Mouse (Mus musculus) thymus, adult 2 months (tissue): ENCODE results near the gene Pigt. TPM values are rescaled to one million over a fixed set of nuclear protein-coding genes. Genes with fewer than 3 reads are reported as not detected.
A peak's percentile ranks its signal among the peaks of the same experiment; 100 is the strongest.

Source experiments
- DNase-seq: peaks from one replicate; pipeline ENCODE4 v3.0.0; 2021
- H3K27ac ChIP-seq: fragments of 200-500 bp; 2 replicates; pipeline ENCODE4 v1.5.1; 2012; ENCODE audit warnings: low read length, control low read depth; ENCODE audit not compliant: control insufficient read depth, insufficient read depth
- H3K27me3 ChIP-seq: fragments of 200-500 bp; 2 replicates; pipeline ENCODE4 v1.6.1; 2012; ENCODE audit warnings: mild to moderate bottlenecking, low read length, moderate library complexity, mixed read lengths; ENCODE audit not compliant: control insufficient read depth, insufficient read depth
- H3K36me3 ChIP-seq: fragments of 200-500 bp; 2 replicates; pipeline ENCODE4 v1.6.1; 2012; ENCODE audit warnings: mild to moderate bottlenecking, low read length, moderate library complexity; ENCODE audit not compliant: control insufficient read depth, insufficient read depth
- H3K4me1 ChIP-seq: fragments of 200-500 bp; replicated peaks from 2 replicates; pipeline ENCODE4 v1.6.1; 2012; ENCODE audit warnings: low read length; ENCODE audit not compliant: control insufficient read depth, insufficient read depth
- H3K4me3 ChIP-seq: fragments of 200-500 bp; 2 replicates; pipeline ENCODE4 v1.5.1; 2012; ENCODE audit warnings: mild to moderate bottlenecking, low read length, control low read depth, moderate library complexity; ENCODE audit not compliant: control insufficient read depth, insufficient read depth
- CTCF ChIP-seq: fragments of 200-500 bp; IDR thresholded peaks from 2 replicates; pipeline ENCODE4 v1.5.1; 2012; ENCODE audit warnings: mild to moderate bottlenecking, control low read depth, low read length, moderate library complexity, borderline replicate concordance; ENCODE audit not compliant: control insufficient read depth, poor library complexity, insufficient read depth; ENCODE audit errors: extremely low read depth
- POLR2A ChIP-seq: fragments of 200-500 bp; IDR thresholded peaks from 2 replicates; pipeline ENCODE4 v1.6.1; 2012; ENCODE audit warnings: mild to moderate bottlenecking, low read length, control low read depth, moderate library complexity; ENCODE audit not compliant: control insufficient read depth, poor library complexity, insufficient read depth; ENCODE audit errors: extremely low read depth
- WGBS: fragments of 180-500 bp; shearing (Covaris S2); methylation state at CpG from one replicate; pipeline ENCODE4 v1.1.7; 2018; 5-methylcytosine and 5-hydroxymethylcytosine counted together
- polyA plus RNA-seq: library from polyadenylated mRNA; depleted of rRNA; stranded (reverse); fragments of >200 nt; gene quantifications from 2 replicates; pipeline ENCODE4 v1.2.3, GENCODE M21; 2012; rRNA removed

The Pigt gene
- polyA plus RNA-seq = 146 and 202 TPM in 2 replicates

DNA sequence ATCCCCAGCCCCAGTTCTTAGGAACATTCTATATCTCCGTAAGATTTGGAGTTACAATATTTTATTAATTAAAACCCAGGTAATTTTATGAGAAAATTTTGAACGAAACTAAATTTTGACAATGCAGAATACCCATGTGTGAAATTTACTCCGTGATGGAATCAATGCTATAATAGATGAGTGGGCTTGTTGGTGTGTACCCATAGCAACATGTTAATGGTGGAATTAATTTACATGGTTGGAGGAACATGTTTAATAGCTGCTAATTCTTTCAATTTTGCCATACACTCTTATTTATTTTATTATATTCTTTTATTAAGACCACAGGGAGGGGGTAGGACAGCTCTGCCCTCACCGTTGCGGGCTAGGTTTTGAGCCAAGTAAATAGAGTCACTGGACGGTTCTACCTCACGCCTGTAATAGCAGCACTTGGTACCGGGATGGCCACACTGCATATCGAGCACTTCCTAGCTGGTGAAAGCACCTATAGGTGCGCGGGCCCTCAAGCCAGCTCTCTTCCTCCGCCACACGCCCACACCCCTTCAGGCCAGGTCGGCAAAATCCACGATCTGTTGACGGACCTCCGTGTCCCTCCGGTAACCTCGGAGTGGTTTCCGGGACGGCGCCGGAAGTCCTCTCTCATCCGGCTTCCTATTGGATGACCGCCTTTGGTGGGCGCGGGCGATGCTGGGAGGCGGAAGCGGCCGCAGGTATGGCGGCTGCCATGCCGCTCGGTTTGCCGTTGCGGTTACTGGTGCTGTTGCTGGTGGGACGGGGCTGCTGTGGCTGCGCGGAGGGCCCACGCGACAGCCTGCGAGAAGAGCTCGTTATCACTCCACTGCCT, at the start of gene Pigt:
TSS of gene Pigt (plus strand) at position 674 of the 844 bp plus-strand sequence.
- TF ChIP-seq POLR2A (peak; percentile 93), CTCF (peak; percentile 33; the same call in 1 of the 2 replicates)
- peak; percentile 85 for DNase-seq
- peaks cover 6% of the 10 kb centered on the region for H3K4me1 ChIP-seq
- peaks cover 18% of the 10 kb centered on the region; the same call in 1 of the 2 replicates for H3K36me3 ChIP-seq
- WGBS = 4% methylated on average over 43 of the region's 43 CpGs
- no peaks in the 10 kb centered on the region for H3K27me3 ChIP-seq
- H3K27ac ChIP-seq = no peak within 1 kb of the TSS
- peak within 1 kb of the TSS; percentile 95 for H3K4me3 ChIP-seq

DNA sequence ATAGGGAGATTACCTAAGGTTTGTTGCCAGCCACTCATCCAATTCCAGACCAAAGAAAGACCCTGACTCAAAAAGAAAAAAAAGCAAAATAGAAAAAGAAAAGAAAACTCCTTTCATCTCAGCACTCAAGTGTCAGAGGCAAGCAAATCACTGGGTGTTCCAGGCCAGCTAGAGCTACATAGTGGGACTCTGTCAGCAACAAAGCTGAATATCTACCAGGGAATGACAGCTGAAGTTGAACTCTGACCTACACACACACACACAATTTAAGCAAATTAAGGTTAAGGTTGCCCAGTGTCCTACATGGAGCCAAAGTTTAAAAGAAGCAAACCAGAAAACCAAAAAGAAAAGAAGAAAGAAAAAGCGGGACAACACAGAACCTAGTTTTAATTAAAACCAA, 49.2 kb upstream of the Pigt start:
- TF ChIP-seq POLR2A = no peak
- TF ChIP-seq CTCF = no peak
- Histone ChIP-seq H3K27ac (no peak overlapping the region), H3K4me3 (no peak overlapping the region), H3K4me1 (peaks cover 7% of the 10 kb centered on the region; the same call in 1 of the 2 replicates), H3K36me3 (no peaks in the 10 kb centered on the region), H3K27me3 (peaks cover 6% of the 10 kb centered on the region; the same call in 1 of the 2 replicates)
- 88% methylated on average over 1 of the region's 1 CpGs for WGBS
- no peak for DNase-seq

DNA sequence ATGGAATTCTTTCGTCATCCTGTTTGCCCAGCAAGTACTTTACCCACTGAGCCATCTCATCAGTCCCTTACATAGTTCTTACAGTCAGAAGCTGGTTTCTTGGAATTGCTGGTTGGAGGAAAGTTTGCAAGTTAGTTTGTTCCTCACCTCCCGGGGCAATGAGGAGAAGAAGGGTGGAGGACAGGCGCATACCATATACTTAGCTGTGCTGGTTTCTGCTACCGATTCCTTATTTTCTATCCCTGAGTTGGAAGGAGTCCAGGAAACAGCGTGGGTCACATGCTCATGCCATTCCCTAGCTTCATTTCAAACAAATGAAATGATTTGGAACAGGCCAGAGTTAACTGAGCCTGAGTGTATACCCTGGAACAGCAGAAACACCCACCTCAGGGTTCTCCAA, 48.4 kb upstream of the Pigt start:
- Histone ChIP-seq H3K27me3 (peaks cover under 1% of the 10 kb centered on the region; the same call in 1 of the 2 replicates), H3K27ac (no peak overlapping the region), H3K4me3 (no peak overlapping the region), H3K36me3 (no peaks in the 10 kb centered on the region), H3K4me1 (0 out of 2 replicates have a peak, but pooled peaks cover 3% of the 10 kb centered on the region)
- DNase-seq = no peak
- WGBS = 85% methylated on average over 5 of the region's 5 CpGs
- TF ChIP-seq CTCF = no peak
- no peak for TF ChIP-seq POLR2A

DNA sequence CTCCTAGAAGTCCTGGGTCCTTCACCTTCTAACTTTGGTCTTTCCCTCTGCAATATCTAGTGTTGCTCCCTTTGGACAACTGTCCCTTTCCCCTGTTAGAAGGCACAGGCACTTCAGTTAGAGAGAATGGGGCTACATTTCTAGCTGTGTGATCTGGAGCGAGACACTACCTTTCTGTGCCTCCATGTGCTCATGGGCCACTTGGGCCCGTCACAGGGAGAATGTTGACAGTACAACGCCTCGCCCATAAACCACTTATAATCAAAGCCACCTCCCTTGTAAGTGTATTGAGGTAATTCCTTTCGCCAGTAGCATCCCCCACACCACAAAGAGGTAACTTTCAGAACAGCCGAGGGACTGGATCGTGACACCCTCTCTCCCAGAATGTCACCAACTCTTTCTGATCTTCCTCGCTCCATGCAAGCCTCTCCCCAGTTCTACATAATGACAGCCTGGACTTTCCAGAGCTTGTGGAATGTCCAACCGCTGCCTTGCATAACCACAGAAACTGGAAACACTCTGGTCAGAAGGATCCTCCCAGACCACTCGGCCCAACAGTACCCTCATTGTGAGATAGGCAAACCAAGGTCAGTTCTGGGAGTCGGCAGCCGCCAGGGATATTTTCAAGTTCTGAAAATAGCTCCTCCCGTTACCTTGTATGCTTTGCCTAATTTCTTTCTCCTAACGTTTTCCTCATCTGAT, 47.8 kb upstream of the Pigt start:
- no peak overlapping the region for H3K4me3 ChIP-seq
- H3K36me3 ChIP-seq = no peaks in the 10 kb centered on the region
- H3K27ac ChIP-seq = no peak overlapping the region
- 0 out of 2 replicates have a peak, but pooled peaks cover 3% of the 10 kb centered on the region for H3K4me1 ChIP-seq
- DNase-seq = no peak
- 96% methylated on average over 14 of the region's 14 CpGs for WGBS
- H3K27me3 ChIP-seq = no peaks in the 10 kb centered on the region
- no peak for TF ChIP-seq POLR2A

DNA sequence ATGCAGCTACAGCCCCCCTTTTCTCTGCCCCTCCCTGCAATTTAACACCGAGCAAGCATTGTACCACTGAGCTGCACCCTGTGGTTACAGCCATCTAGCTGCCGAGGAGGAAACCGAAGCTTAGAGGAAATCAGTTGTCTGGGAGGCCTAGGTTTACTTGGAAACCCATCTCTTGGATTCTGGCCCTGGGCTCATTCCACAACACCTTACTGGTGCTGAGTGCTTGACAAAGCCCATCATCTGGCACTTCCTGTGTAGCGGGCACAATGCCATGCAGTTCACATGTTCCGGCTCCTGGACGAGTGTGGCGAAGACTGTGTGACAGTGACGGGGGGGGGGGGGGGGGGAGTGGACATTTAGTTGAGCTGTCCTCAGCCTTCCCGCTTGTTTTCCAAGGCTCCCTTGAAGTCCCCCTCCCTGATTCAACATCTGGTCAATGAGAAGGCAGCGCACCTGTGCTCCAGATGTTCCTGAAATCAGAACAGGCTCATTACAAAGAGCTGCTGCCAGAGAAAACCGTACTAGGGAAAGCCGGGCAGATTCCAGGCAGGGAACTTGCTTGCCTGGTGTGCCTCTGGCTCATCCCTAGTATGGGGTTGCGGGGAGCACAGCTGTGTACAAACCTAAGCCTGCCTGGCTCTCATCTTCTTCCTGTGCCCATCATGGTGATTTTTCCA, 45.2 kb upstream of the Pigt start:
- Histone ChIP-seq H3K4me3 (no peak overlapping the region), H3K4me1 (0 out of 2 replicates have a peak, but pooled peaks cover 3% of the 10 kb centered on the region), H3K27ac (no peak overlapping the region), H3K36me3 (no peaks in the 10 kb centered on the region), H3K27me3 (no peaks in the 10 kb centered on the region)
- no peak for DNase-seq
- TF ChIP-seq POLR2A = no peak
- WGBS = 53% methylated on average over 13 of the region's 13 CpGs

DNA sequence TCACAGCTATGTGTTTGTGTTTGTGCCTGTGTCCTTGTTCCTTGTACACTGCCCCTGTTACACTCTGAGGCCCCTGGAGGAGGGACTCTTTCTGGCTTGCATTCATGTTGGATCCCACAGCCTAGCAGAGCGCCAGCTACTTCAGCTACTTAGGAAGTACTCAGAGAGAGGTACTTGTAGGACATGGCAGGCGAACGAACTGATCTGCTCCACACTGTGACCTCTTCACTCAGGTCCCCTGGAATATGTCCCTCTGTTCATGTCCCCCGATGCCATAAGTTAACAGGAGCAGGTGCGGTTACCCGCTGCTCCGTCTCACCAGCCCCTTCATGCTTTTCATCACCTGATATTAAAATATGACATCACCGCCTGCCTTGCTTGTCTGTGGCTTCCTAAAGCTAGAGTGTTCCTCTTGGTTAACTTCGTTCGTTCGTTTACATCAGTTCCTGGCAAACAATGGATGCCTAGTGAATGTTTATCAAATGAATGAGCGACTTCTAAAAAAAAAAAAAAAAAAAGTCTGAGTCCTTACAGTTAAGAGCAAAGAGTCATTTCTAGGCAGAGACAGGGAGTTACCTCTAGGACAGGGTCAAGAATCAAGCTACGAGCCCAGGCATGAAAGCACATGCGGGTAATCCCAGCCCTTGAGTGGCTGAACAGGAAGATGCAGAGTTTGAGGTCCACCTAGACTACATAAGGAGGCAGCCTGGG, 44.1 kb upstream of the Pigt start:
- Histone ChIP-seq H3K4me1 (0 out of 2 replicates have a peak, but pooled peaks cover 3% of the 10 kb centered on the region), H3K27ac (no peak overlapping the region), H3K36me3 (no peaks in the 10 kb centered on the region), H3K4me3 (no peak overlapping the region), H3K27me3 (no peaks in the 10 kb centered on the region)
- TF ChIP-seq CTCF = no peak
- TF ChIP-seq POLR2A = no peak
- DNase-seq = no peak
- 85% methylated on average over 14 of the region's 14 CpGs for WGBS
